Mouse (Mus musculus): Measurements from ENCODE around the gene Eloa. TPM values are rescaled to one million over a fixed set of nuclear protein-coding genes. Genes with fewer than 3 reads are reported as not detected.

The Eloa gene
- polyA plus RNA-seq, 1 experiment from 2014 or later = 43.4 TPM

DNA sequence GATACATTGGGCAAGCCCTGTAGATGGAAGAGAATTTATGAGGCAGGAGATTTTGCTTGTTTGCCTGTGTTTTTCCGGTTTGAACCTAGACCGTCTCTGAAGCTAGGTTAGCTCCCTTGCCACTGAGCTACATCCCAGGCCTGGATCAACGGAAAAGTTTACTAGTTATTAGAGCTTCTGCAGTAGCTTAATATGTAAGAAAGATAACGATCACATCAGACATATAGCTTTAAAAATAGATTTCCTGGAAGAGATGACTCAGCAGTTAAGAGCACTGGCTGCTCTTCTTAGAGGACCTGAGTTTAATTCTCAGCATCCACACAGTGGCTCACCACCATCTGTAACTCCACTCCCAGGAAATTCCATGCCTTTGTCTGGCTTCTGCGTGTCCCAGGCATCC, 7.1 kb upstream of the Eloa start:
- 87% methylated on average over 5 of the region's 5 CpGs for WGBS
- Histone ChIP-seq H3K4me3 (no peak overlapping the region), H3K27ac (no peak overlapping the region), H3K9ac (no peak overlapping the region), H3K36me3 (no peaks in the 10 kb centered on the region), H3K4me1 (peaks cover 16% of the 10 kb centered on the region), H3K9me3 (no peaks in the 10 kb centered on the region), H3K4me2 (replicated peaks) (no peak overlapping the region), H3K27me3 (no peaks in the 10 kb centered on the region)
- ATAC-seq (ENCODE audit: insufficient number of reproducible peaks, insufficient read depth, low FRiP score, low TSS enrichment) = no peak

DNA sequence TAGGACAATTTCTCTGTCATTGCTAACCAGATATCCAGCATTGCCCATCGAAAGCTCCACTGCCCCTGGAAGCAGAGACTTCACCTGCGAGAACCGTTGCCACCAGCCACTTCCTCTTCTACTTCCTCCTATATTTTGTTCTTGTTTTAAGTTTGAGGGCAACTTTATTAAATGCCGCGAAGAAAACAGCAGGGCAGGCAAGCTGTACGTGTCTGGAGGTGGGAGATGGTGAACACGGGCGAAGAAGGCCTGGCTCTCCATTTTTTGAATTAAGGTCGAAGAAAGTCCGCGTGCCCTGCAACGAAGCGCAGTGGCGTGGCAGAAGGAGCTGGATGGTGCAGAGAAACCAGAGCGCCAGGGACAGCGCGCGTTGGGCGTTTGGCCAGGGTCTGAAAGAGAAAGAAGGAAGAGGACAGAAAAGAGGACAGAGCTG, 6.6 kb upstream of the Eloa start:
- no peak overlapping the region for H3K4me2 ChIP-seq (replicated peaks)
- no peak overlapping the region for H3K4me3 ChIP-seq
- no peaks in the 10 kb centered on the region for H3K36me3 ChIP-seq
- ATAC-seq (ENCODE audit: insufficient number of reproducible peaks, insufficient read depth, low FRiP score, low TSS enrichment) = no peak
- no peak overlapping the region for H3K9ac ChIP-seq
- H3K27ac ChIP-seq = no peak overlapping the region
- H3K4me1 ChIP-seq = peaks cover 16% of the 10 kb centered on the region
- no peaks in the 10 kb centered on the region for H3K27me3 ChIP-seq
- WGBS = 86% methylated on average over 19 of the region's 19 CpGs
- no peaks in the 10 kb centered on the region for H3K9me3 ChIP-seq

GRCm38 (mm10) chr4:136027416-136028131, 6.0 kb upstream of the Eloa start:
- H3K4me3 ChIP-seq = no peak overlapping the region
- H3K9me3 ChIP-seq = no peaks in the 10 kb centered on the region
- H3K27ac ChIP-seq = no peak overlapping the region
- no peak overlapping the region for H3K9ac ChIP-seq
- H3K4me2 ChIP-seq (replicated peaks) = no peak overlapping the region
- peaks cover 16% of the 10 kb centered on the region for H3K4me1 ChIP-seq
- 58% methylated on average over 8 of the region's 8 CpGs for WGBS
- ATAC-seq (ENCODE audit: insufficient number of reproducible peaks, insufficient read depth, low FRiP score, low TSS enrichment) = no peak
- no peaks in the 10 kb centered on the region for H3K27me3 ChIP-seq
- no peaks in the 10 kb centered on the region for H3K36me3 ChIP-seq

GRCm38 (mm10) chr4:136025350-136025749, 3.8 kb upstream of the Eloa start:
- ATAC-seq (ENCODE audit: insufficient number of reproducible peaks, insufficient read depth, low FRiP score, low TSS enrichment) = no peak
- Histone ChIP-seq H3K4me1 (peaks cover 13% of the 10 kb centered on the region; the same call in 1 of the 2 replicates), H3K9ac (no peak overlapping the region), H3K27ac (no peak overlapping the region), H3K27me3 (no peaks in the 10 kb centered on the region), H3K4me2 (replicated peaks) (no peak overlapping the region), H3K4me3 (no peak overlapping the region), H3K9me3 (no peaks in the 10 kb centered on the region), H3K36me3 (no peaks in the 10 kb centered on the region)
- 72% methylated on average over 1 of the region's 1 CpGs for WGBS

GRCm38 (mm10) chr4:136022924-136023323, 1.4 kb upstream of the Eloa start:
- no peak for ATAC-seq (ENCODE audit: insufficient number of reproducible peaks, insufficient read depth, low FRiP score, low TSS enrichment)
- no peak overlapping the region for H3K27ac ChIP-seq
- H3K4me1 ChIP-seq = peaks cover 17% of the 10 kb centered on the region; the same call in 1 of the 2 replicates
- no peaks in the 10 kb centered on the region for H3K9me3 ChIP-seq
- H3K4me3 ChIP-seq = no peak overlapping the region
- no peak overlapping the region for H3K4me2 ChIP-seq (replicated peaks)
- 93% methylated on average over 9 of the region's 9 CpGs for WGBS
- H3K36me3 ChIP-seq = no peaks in the 10 kb centered on the region
- no peak overlapping the region for H3K9ac ChIP-seq
- H3K27me3 ChIP-seq = no peaks in the 10 kb centered on the region

- Histone ChIP-seq H3K4me3 (peak overlapping the region; percentile 100), H3K4me2 (replicated peaks) (peak overlapping the region; percentile 96), H3K4me1 (peaks cover 11% of the 10 kb centered on the region; the same call in 1 of the 2 replicates), H3K27me3 (no peaks in the 10 kb centered on the region), H3K9me3 (no peaks in the 10 kb centered on the region), H3K36me3 (no peaks in the 10 kb centered on the region), H3K9ac (peak overlapping the region; percentile 99), H3K27ac (peak overlapping the region; percentile 91)
- under 1% methylated on average over 49 of the region's 62 CpGs for WGBS
- ATAC-seq (ENCODE audit: insufficient number of reproducible peaks, insufficient read depth, low FRiP score, low TSS enrichment) = peak; percentile 69
These were observed 617 bp downstream of the Eloa start for GRCm38 (mm10) chr4:136020743-136021548.

DNA sequence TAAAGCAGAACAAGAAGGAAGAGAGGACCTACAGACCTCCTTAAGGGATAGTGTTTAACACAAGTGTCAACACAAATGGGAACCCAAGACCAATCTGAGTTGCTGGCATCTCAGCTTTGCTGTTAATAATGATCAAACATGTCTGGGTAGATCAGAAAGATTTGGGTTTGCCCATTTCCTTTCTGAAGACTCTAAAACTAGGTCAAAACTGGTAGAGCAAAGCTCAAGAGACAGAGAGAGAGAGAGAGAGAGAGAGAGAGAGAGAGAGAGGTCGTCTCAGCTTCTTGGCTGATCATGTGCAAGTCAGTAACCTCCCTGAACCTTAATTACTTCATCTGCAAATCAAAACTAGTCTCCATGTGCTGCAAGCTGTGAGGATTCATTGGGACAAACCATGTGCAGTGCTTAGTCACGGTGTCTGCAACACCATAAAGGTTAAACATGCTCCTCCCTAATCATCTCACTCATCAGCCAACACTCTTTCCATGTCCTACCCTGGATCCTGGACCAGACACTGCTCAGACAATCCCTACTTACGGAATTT, 5.4 kb downstream of the Eloa start:
- no peaks in the 10 kb centered on the region for H3K27me3 ChIP-seq
- no peak for ATAC-seq (ENCODE audit: insufficient number of reproducible peaks, insufficient read depth, low FRiP score, low TSS enrichment)
- no peak overlapping the region for H3K4me3 ChIP-seq
- no peaks in the 10 kb centered on the region for H3K9me3 ChIP-seq
- H3K4me2 ChIP-seq (replicated peaks) = no peak overlapping the region
- 94% methylated on average over 2 of the region's 3 CpGs for WGBS
- no peak overlapping the region for H3K9ac ChIP-seq
- peaks cover 21% of the 10 kb centered on the region for H3K36me3 ChIP-seq
- no peak overlapping the region for H3K27ac ChIP-seq
- peaks cover 11% of the 10 kb centered on the region; the same call in 1 of the 2 replicates for H3K4me1 ChIP-seq

- Histone ChIP-seq H3K4me3 (no peak overlapping the region), H3K4me1 (no peaks in the 10 kb centered on the region), H3K27ac (no peak overlapping the region), H3K9me3 (no peaks in the 10 kb centered on the region), H3K27me3 (no peaks in the 10 kb centered on the region), H3K9ac (no peak overlapping the region), H3K36me3 (peaks cover 69% of the 10 kb centered on the region), H3K4me2 (replicated peaks) (no peak overlapping the region)
- no peak for ATAC-seq (ENCODE audit: insufficient number of reproducible peaks, insufficient read depth, low FRiP score, low TSS enrichment)
- 93% methylated on average over 4 of the region's 4 CpGs for WGBS
These were observed 11.0 kb downstream of the Eloa start for GRCm38 (mm10) chr4:136010586-136010985.

DNA sequence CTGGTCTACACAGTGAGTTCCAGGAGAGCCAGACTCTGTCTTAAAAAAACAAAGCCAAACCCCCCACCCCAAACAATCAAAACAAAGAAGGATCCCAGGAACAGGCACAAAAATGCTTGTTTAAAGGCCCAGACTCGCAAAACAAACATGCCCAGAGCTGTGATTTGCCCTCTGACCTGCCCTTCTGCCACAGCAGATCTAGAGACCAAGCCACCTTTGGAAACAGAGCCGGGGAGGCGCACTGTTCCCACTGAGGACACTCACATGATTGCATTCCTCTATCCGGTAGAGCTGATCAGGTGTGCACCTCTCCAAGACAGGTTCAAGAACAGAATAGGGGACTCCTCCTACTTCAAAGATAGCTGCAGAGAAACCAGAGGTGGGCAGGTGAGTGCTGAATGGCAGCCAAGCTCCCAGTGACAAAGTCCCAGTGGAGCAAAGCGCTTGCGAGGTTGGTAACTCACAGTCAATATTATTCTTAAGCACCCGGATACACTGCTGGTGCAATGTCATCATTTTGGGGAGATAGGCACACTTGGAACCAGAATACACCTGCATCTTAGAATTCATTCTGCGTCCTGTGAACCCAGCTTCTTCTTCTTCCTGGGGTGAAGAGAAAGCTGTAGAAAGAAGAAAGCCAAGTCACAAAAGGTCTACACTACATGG, 12.6 kb downstream of the Eloa start:
- Histone ChIP-seq H3K4me1 (no peaks in the 10 kb centered on the region), H3K9ac (no peak overlapping the region), H3K27me3 (no peaks in the 10 kb centered on the region), H3K4me3 (no peak overlapping the region), H3K36me3 (peaks cover 82% of the 10 kb centered on the region), H3K4me2 (replicated peaks) (no peak overlapping the region), H3K9me3 (no peaks in the 10 kb centered on the region), H3K27ac (no peak overlapping the region)
- 87% methylated on average over 8 of the region's 8 CpGs for WGBS
- ATAC-seq (ENCODE audit: insufficient number of reproducible peaks, insufficient read depth, low FRiP score, low TSS enrichment) = no peak

- H3K27me3 ChIP-seq = no peaks in the 10 kb centered on the region
- no peaks in the 10 kb centered on the region for H3K9me3 ChIP-seq
- H3K9ac ChIP-seq = no peak overlapping the region
- no peak overlapping the region for H3K27ac ChIP-seq
- no peak overlapping the region for H3K4me3 ChIP-seq
- no peak overlapping the region for H3K4me2 ChIP-seq (replicated peaks)
- ATAC-seq (ENCODE audit: insufficient number of reproducible peaks, insufficient read depth, low FRiP score, low TSS enrichment) = no peak
- H3K4me1 ChIP-seq = no peaks in the 10 kb centered on the region
- peaks cover 90% of the 10 kb centered on the region for H3K36me3 ChIP-seq
- 99% methylated on average over 3 of the region's 3 CpGs for WGBS
These were observed 14.7 kb downstream of the Eloa start for GRCm38 (mm10) chr4:136006821-136007220.

DNA sequence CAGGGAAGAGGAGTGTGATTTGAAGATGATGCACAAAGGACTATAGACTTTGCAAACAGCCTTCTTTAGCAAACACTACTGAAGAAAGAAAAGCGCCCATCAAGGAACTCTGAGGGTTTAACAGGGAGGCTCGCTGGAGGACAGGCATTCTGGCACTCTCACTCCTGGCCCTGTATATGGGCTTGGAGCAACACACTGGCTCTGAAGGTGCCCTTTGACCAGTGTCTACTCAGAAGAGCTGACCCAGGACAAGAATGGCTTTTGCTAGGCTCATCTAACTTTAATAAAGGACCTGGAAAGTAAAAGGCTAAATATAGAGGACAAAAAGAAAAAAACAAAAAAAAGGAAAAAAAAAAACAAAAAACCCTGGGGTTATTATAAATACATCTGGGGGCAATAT, 16.6 kb downstream of the Eloa start:
- Histone ChIP-seq H3K27ac (no peak overlapping the region), H3K4me1 (no peaks in the 10 kb centered on the region), H3K4me3 (no peak overlapping the region), H3K36me3 (peaks cover 79% of the 10 kb centered on the region), H3K9ac (no peak overlapping the region), H3K27me3 (no peaks in the 10 kb centered on the region), H3K9me3 (no peaks in the 10 kb centered on the region), H3K4me2 (replicated peaks) (no peak overlapping the region)
- WGBS = 95% methylated on average over 2 of the region's 2 CpGs
- ATAC-seq (ENCODE audit: insufficient number of reproducible peaks, insufficient read depth, low FRiP score, low TSS enrichment) = no peak
